Mouse (Mus musculus) gastrocnemius, adult 8-10 months (tissue): ENCODE data around the gene Tanc1. TPM values are rescaled to one million over a fixed set of nuclear protein-coding genes. Genes with fewer than 3 reads are reported as not detected.
A peak's percentile ranks its signal among the peaks of the same experiment; 100 is the strongest.

Source experiments
- DNase-seq, 2 experiments: peaks; one replicate each; pipeline ENCODE4 v3.0.0; 2022; ENCODE audit warnings: low spot score in 2 of 2
- total RNA-seq, 4 experiments: library from RNA; stranded (reverse); gene quantifications; 2 replicates each; pipeline ENCODE4 v1.2.4; 2022

Tanc1 gene
- total RNA-seq, 4 experiments from 2014 or later, result 4.4 to 10.5 (median 6.5) TPM

DNA sequence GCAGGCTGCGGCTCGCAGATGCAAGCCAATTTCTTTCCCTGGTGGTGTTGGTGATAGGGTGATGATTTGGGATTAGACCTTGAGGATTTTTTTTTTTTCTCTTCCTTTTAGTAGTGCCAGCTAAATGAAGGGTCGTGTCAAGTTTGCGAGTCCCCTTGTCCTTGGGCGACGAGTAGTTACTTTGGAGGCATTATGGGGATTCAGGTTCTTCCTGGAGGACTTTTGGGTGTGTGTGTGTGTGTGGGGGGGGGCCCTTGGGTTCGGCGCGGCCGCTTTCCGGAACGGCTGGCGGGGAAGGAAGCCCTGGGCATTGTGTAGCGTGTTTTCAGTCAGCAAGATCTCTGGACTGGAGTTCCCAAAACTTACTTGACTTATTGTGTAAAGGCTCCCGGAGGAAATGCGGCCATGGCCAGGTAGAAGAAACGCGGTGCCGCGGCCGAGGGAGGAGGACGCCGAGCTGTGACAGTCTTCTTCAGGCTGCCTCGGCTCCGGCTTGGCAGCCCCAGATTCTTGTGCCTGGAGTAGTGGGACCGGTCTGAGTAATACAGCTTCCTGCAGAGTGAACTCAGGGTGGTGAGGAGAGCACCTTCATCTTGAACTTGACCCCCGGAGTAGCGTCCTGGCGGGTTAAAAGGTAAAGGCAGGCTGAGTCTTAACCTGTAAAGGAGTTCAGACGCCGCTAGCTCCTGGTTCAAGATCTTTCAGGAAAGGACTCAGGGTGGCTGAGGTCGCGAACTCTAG is 1.1 kb downstream of the Tanc1 start:
- DNase-seq, result no peak

DNA sequence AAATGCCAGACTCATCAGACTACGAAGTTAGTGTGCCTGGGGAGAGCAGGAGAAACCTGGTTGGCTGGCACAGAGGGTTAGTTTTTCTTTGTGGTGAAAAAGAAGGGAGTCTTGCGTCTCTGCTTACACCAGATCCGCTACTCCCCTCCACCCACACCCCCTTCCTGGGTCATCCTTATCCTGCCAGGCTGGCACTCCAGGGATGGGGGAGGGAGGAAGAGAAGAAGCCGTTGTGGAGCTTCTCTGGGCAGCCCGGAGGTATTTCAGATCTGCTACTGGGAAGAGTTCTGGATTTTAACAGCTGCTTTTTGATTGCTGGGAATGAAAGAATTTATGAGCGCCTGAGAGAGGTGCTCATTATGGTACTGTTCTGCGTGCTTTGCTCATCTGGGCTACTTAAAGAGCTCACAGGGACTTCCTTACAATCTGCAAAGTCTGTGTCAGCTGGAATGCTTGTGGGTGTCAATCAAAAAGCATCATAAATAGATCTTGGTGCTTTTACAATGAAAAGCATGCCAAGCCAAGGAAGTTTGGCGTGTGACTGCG is 1.7 kb downstream of the Tanc1 start:
- DNase-seq, result no peak

GRCm38 (mm10) chr2:59616890-59617289 is 5.0 kb downstream of the Tanc1 start:
- no peak for DNase-seq

GRCm38 (mm10) chr2:59618996-59619395 is 7.2 kb downstream of the Tanc1 start:
- no peak for DNase-seq

GRCm38 (mm10) chr2:59620601-59621000 is 8.8 kb downstream of the Tanc1 start:
- DNase-seq, result no peak

DNA sequence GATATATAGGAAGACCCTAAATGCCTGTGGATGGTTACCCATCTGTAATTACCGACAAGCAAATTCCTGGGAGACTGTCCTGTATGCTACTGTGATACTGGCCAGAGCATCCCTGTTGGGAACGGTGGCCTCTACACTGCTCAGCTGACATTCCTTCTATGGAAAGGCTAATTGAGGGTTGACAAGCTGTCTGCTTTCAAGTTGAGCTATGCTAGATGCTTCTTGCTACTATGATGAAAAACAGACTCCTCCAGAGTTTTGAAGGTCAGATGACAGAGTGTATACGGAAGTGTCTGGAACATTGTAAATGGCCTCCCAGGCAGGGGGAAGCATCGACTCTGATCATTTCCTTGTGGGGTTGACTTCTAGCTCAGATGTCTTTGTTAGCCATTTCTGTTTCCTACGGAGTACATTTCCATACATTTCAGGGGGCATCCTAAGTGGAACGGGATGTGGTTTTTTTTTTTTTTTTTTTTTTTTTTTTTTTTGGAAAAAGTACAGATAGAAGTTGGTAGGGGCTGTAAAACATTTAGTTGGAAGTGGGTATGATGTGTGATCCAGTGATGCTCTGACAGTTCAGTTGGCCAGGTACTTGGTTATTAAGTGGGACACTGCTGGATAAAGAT is 10.8 kb downstream of the Tanc1 start:
- DNase-seq, result no peak

GRCm38 (mm10) chr2:59623858-59624257 is 12.0 kb downstream of the Tanc1 start:
- no peak for DNase-seq

DNA sequence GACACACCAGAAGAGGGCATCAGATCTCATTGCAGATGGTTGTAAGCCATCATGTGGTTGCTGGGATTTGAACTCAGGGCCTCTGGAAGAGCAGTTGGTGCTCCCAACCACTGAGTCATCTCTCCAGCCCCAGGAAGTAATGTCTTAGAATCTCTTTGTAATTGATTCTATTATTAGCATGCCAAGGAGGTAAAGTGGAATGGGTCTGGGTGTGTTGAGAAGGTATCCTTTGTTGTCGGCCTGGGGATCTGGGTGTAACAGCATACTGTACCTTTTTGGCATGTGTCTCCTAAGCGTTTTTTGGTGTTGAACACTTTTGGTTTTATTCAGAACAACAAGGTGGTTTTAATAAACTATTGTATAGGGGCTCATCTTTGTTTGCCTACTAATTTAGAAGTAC is 13.6 kb downstream of the Tanc1 start:
- DNase-seq, result no peak

- DNase-seq, result no peak
These were observed 14.1 kb downstream of the Tanc1 start for GRCm38 (mm10) chr2:59625927-59626326.

DNA sequence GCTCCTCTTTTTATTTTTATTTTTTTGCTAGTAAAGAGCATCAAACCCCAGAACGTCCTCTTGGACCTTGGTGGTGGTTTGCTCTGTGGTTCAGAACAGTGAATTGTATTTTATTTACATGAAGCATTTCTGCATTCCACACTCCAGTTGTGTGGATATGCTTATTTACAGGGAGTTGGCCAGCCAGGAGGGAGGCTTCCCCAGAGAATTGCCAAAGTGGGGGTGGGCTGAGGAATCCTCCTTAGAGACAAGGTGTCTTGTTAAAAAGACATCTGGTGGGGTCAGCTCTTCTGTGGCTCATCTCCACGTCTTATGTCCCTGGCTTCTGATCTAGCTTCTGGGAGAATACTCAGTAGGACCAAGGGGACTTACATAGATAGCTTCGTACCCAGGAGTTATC is 14.6 kb downstream of the Tanc1 start:
- no peak for DNase-seq

GRCm38 (mm10) chr2:59627502-59627901 is 15.7 kb downstream of the Tanc1 start:
- DNase-seq, result no peak

DNA sequence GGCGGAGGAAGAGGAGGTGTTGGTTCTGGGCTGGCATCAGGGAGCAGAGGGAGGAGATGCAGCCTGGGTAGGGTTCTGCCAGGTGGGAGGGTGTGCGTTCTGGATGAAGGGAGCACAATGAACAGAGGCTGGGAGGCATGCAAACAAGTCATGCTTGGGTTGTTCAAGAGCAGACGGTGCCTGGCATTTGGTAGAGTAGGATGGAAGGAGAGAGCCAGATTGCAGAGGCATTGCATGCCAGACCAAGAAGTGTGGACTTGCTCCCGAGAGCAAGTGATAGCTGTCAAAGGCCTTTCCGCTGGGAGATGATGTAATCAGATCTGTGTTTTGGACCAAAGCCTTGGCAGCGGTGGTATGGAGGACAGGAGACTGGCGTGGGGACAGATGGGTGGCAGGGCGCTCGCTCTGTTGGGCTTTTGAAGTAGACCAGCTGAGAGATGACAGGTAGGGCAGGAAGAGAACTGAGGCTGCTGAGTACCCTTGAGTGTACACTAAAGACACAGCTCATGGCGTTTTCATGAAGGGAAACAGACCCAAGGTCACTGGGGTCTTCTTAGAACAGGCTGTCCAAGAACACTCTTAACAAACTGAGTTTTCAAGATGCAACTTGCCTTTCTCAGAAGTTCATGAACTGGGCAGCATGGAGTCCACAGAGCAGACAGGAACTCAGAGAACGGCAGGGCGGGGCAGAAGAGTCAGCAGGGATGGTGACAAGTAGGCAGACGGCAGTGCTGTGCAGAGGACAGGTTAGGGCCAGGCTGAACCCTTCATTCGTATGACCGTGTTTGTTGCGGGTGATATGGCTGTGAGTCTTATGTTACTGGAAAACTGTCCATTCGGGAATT is 16.4 kb downstream of the Tanc1 start:
- peak in 1 of 2 experiments; percentile 50 for DNase-seq

GRCm38 (mm10) chr2:59629829-59630228 is 18.0 kb downstream of the Tanc1 start:
- DNase-seq, result no peak

DNA sequence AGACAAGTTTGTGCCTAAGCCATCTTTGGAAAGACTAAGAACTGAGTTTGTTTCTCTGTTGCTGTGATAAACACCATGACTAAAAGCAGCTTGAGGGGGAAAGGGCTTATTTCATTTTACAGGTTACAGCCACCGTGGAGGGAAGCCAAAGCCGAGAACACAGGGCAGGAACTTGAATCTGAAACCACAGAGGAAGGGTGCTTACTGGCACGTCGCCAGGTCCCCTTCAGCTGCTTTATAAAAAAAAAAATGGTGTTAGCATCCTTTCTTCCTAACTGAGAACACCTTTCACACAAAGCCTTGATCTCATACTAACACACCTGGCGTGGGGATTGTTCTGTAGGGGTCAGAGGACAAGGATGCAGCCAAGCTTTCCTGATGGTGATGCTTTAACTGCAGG is 19.6 kb downstream of the Tanc1 start:
- DNase-seq, result no peak

- no peak for DNase-seq
These were observed 22.1 kb downstream of the Tanc1 start for GRCm38 (mm10) chr2:59633761-59634430.

DNA sequence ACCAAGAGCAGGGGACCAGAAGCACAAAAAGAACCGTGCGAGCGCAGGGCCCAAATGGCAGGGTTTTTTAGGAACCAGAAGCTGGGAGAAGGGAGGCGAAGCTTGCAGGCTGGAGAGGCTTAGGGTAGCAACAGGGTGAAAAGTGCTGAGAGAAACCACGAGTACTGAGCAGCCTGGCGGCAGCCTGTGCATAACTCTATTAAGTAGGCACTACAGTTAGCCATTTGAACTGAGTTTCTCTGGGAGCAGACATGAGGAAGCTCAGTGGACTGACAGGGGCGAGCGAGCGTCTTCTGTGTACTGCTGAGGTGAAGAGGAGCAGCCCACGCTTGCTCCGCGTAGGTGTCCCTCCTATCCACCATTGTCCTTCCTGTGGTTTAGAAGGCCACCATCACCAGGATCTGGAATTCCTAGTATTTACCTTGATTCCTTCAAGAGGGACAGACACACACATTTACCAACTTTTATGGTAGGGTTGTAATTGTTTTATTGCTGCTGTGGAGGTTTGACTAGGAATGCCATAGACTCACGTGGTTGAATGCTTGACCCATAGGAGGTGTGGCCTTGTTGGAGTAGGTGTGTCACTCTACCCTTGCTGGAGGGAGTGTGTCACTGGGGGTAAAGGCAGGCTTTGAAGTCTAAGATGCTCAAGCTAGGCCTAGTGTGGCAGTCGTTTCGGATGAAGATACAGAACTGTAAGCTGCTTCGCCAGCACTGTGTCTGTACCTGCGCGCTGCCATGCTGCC is 25.4 kb downstream of the Tanc1 start:
- DNase-seq, result no peak

- no peak for DNase-seq
These were observed 30.9 kb downstream of the Tanc1 start for GRCm38 (mm10) chr2:59642722-59643121.

GRCm38 (mm10) chr2:59644816-59645215 is 33.0 kb downstream of the Tanc1 start:
- no peak for DNase-seq

DNA sequence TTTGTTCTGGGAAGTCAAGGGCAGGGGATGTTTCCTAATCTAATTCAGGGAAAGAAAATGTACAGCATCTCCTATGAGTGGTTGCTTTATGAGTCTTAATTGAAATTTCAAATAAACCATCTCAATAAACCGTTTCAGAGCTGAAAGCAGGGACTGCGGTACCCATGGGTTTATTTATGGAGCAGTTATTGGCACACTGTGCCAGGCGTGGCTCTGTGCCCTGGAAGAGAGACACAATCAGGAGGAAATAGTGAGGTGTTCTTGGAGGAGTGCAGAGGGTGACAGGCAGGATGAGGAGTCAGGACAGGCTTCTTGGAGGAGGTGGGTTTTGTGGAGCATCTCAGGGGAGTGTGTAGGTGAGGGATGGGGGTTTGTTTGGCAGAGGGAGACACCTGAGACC is 33.7 kb downstream of the Tanc1 start:
- no peak for DNase-seq

GRCm38 (mm10) chr2:59646740-59647390 is 35.0 kb downstream of the Tanc1 start:
- DNase-seq, result no peak
